Mouse (Mus musculus) lung, postnatal 0 days (tissue): ENCODE results near the gene Myh8.

Experiments
- CTCF ChIP-seq: IDR thresholded peaks from 2 replicates; pipeline ENCODE4 v1.5.1; 2016; ENCODE audit warnings: antibody characterized with exemption, mild to moderate bottlenecking
- EP300 ChIP-seq: IDR thresholded peaks from 2 replicates; pipeline ENCODE4 v1.6.1; 2016; ENCODE audit warnings: antibody characterized with exemption, mild to moderate bottlenecking, control low read depth

- TF ChIP-seq CTCF (peak; percentile 43), EP300 (no peak)
Observed at GRCm38 (mm10) chr11:67353011-67353410, 76.1 kb downstream of the Myh8 start.
